Mouse (Mus musculus) lung, postnatal 25 days (tissue): ENCODE measurements at regions not wholly inside any gene's neighbourhood (a gene's known extent, or its start where the extent isn't known, plus 50 kb on each side); places are given as distances from the start of the nearest gene placed in this dataset.

ENCODE experiments used
- DNase-seq: peaks from one replicate; pipeline ENCODE4 v3.0.0; 2022; ENCODE audit warnings: low spot score

GRCm38 (mm10) chr4:72060605-72061352 is 139.9 kb downstream of the Tle1 start:
- no peak for DNase-seq

DNA sequence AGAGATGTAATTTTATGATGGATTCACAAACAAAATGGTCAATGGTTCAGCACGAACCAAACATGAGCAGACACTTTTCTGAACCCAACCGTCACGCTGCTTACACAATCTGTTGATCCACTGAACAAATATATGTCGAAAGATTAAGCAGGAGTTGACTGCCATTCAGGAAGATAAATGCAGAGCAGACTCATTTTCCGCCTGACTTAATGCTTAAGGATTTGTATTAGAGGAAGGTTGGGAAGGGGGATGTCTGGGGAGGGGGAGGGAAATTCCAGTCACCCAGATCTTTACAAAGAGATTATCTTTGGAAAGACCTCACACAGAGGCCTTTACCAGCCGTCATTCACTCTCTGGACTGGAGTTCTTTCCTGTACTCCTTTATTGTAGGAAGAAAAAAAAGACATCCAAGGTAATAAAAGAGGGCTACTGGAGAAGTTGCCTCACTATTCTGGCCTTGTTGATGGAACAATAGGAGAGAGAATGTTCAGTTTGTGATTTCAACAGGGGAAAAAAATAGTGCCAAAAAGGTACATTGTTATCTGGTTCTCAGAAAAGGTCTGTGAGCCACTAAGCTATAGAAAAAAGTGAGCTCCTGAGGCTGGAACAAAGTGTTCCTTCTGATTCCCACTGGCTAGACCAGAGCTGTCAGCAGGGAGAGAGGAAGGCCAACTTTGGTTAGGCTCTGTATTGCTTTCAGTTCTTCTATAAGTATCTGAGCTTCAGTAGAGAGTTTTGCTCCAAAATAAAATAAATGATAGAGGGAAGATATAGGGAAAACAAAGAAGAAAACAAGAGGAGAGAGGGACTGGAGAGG is 150.9 kb downstream of the Tle1 start:
- no peak for DNase-seq

GRCm38 (mm10) chr4:72022152-72022551 is 178.6 kb downstream of the Tle1 start:
- no peak for DNase-seq

DNA sequence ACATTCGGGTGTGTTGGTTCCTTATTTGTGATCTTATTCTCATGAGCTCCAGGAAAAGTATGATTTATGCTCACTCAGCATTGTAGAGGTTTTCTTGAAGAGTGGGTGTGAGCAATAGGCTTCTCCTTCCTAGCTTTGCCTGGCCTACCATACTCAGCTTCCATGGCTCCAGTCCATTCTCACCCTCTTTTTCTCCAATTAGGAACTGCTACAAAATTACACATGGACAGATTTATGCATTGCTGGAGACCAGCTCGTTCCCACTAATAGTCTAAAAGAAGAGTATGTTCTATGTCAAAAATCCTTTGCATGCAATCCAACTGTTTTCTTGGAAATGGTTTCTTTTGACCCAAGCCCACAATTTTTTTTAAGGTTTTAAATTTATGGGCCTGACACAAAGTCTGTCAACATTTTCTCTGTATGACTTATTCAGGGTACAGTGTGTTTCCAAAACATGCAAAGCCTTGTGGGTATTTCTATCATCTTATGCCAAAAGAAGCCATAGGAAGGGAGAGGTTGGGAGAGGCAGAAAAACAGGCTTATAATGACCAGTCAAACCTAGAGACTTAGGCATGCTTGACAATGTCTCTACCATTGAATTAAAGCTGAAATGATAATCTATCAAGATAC is 186.4 kb downstream of the Tle1 start:
- no peak for DNase-seq

DNA sequence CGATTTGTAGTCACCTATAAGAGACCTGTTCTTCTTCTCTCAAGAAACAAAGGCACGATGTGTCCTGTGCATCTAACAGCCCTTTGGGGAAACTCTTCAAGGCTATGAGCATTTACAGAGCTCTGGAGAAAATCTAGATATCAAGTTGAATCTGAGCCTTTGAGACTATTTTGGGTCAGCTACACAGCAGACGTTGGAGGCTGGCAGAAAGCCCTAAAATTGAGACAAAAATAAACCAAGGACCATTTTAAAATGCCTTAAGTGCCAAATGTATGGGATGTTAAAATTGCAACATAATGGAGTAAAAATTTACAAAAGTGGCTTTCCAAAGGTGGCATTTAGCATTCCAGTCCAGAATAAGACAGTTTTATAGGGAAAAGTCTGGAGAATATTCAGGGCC is 187.1 kb downstream of the Tle1 start:
- no peak for DNase-seq

- DNase-seq: no peak
These were observed 190.4 kb downstream of the Tle1 start for GRCm38 (mm10) chr4:72010316-72010715.

DNA sequence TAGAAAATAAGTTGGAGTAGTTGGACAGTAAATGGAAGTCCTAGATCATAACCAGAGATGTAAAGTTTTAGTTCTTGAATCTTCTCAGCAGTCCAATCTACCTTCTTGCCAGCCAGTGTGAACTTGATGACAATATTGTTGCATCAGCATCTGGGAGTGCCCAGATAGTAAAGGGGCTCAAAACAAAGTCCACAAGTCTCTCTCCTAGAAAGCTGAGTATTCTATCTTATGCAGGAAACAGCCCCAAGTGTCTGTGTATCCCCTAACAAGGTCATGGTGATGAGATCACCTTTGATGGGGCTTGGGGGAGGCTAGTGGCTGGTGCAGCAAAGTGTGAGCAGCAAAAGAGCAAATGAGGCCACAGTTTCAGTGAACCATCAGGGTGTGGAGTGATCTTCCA is 194.8 kb downstream of the Tle1 start:
- DNase-seq: no peak

DNA sequence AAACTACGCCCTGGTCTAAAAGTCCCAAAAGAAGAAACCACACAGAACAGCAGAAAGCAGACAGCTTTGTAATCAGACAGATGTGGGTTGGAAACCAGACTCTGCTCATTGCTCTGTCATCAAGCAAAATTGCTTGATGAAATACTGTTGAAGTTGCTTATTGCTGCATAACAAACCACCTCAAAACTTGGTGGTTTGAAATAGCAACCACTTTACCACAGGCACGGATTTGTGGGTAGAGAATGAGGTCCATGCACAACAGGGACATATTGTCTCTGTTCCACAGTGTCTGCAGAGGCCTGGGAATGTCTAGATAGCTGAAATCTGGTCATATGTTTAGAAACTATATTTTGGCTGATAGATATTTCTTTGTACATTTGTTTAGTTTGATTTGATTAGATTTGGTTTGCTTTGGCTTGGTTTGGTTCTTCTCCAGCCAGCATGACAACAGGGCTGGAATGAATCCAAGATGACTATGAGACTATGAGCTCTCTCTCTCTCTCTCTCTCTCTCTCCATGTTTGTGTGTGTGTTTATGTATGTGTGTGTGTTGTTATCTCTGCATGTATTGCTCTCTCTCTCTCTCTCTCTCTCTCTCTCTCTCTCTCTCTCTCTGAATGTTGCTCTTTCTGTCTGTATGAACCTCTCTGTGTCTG is 199.4 kb downstream of the Tle1 start:
- no peak for DNase-seq

DNA sequence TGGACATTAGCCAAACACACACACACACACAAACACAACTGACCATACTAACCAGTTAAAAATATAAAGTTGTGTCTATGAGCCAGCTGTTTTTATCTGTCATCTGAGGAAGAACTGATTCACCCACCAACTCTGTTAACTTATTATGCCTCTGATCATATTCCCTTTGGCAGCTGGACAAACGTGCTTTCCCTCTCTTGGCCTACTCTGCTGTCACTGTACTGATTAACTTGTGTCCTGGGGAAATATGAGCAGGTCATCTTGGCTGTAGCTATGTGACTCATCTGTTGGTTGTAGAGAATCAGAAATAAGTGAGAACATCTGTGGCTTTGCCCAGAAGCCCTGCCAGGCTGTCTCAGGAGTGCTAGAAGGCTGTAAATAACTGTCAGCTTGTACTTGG is 210.9 kb upstream of the Gm11232 start:
- DNase-seq: peak; percentile 6

- no peak for DNase-seq
These were observed 195.7 kb upstream of the Gm11232 start for GRCm38 (mm10) chr4:71953441-71953840.

DNA sequence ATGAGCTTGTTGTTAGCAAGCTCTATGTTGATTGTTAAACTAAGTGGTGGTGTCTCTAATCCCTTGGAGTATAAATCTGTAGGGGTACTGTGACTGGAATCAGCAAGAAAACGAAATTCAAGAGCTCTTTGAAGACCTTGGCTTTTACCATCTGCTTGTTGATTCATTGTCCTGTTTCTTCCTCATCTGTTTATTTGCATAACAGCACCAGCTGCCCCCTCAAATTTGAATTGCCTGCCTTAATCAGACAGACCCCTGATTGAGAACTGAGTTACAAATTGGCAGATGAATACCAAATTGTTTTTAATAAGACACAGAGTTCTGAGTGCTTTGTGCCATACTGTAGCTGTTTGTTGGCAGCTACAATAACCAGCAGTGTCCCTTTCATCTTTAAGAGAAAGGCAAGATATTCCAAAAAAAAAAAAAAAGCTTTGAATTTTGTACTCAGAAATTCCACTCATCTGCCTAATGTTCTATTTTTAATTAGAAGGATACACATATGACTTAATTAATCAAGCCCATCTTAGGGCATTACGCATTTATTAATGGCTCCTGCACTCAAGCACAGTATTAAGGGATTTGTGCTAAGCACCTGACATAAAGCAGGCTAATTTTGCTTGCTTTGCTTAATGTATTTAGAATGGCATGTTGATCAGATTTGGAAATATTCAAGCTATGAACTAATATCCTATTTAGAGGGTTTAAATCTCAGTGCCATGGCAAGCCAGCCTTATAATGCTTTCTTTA is 175.6 kb upstream of the Gm11232 start:
- DNase-seq: no peak

DNA sequence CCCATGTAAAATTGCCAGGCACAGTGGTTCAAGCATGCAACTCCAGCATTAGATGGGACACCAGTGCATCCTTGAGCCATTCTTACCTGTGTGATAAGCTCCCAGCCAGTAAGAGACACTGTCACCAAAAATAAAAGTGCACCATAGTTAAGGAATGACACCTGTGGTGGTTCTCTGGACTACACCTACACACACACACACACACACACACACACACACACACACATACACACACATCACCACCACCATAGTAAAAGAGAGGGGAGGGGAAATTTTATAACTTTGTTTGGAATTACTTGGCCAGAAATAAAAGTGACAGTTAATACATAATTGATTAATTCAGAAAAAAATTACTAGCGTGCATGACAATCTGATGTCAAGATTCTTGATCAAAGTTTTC is 175.1 kb upstream of the Gm11232 start:
- no peak for DNase-seq

DNA sequence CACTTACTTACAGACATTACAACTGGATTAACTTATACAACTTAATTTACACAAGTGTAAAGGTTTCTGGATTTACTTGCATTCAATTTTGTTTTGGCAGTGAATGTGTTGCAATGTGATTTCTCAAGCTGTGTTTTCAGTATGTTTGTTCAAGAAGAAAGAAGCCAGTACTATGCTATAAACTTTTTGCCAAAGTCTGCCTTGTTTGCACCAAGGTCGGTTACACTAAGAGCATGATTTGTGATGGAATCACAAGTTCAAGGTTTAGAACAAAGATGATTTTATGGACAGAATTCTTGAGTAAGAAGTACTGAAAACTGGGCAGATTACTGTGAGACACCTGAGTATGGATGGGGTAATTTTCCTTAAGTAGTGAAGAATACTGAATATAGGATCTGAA is 153.8 kb upstream of the Gm11232 start:
- DNase-seq: no peak

- DNase-seq: no peak
These were observed 117.9 kb upstream of the Gm11232 start for GRCm38 (mm10) chr4:71875651-71876050.

GRCm38 (mm10) chr4:71866948-71867347 is 109.2 kb upstream of the Gm11232 start:
- no peak for DNase-seq

- DNase-seq: no peak
These were observed 84.1 kb upstream of the Gm11232 start for GRCm38 (mm10) chr4:71841833-71842232.

DNA sequence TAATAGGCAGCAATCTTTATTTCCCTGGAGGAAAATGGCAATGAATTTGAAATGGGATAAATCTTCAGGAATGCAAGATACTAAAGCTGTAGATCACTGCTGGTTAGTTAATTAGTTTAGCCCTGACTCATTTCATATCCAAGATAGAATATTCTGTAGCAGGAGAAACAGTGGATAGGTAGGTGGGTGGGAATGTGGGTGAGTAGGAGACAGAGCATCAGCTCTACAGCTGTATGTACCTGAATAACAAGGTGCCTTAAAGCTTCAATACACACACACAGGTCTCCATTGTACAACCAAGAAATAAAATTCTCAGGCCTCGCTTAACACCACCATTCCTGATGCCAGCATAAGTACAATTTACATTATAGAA is 83.0 kb upstream of the Gm11232 start:
- DNase-seq: no peak

DNA sequence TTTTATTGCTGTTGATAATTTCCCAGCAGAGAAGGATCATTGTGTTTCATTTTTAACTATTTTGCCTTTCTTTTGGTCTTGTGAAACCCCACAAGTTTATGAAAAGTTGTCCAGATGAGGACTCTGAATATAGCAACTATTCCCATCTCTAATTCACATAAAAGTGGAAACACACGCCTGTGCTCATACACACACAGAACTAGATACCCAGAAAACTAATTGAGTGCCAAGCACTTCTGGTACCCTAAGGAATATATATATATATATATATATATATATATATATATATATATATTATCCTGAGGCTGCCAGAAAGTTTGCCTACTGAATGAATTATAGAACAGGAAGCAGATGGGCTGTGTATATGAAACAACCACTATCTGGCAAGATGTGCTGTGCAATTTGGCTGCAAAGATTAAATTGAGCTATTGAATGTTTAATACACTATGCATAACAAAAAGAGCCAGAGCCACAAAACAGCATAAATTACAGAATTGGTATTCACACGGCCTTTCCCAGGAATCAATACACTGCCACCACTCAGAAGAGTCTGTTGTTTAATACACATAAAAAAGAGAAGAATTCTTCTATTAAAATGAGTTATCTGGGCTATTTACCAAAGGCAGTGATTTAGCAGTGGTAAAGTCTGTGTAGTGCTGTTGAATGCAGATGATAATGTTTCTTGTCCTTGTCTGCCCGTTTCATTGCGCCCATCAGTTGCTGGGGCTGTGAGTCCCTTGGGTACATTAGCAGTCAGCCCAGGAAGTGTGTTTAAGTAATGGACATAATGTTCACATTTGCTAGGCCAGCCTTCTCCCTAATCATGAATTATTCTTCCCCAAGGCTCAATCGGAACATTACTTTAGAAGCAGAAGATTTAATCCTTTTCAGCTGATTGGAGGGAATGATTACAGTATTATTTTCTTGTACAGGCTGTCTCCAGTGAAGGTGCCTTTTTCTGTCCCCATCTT is 82.3 kb upstream of the Gm11232 start:
- DNase-seq: no peak

DNA sequence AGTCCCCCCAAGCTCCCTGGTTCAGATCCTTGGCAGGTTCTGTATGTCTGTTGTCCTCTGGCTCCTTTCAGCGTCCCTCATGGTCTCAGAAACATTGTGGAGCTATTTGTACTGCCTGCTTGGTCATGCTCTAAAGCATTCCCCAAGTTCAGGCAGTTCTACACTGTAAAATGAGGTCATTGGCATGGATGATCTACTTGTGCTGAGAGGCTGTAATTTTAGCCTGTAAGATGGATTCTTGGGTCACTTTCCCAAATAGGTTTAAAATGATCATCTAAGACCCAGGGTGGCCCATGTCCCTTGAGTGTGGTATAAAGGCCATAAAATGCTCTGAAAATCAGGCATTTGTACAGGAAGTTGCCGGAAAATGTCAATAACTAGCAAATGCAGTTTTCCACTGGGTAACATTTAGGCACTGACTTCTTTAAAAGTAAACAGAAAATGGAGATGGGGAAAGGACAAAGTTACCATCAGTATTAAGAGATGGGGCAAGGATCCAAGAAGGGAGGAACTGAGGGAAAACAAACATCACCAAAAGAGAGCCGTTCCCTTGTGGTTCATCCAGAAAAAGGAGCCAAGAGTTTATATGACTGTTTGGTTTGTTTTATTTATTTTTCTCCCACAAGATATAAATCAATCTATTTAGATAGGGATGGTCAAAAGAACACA is 81.5 kb upstream of the Gm11232 start:
- peak; percentile 23 for DNase-seq

DNA sequence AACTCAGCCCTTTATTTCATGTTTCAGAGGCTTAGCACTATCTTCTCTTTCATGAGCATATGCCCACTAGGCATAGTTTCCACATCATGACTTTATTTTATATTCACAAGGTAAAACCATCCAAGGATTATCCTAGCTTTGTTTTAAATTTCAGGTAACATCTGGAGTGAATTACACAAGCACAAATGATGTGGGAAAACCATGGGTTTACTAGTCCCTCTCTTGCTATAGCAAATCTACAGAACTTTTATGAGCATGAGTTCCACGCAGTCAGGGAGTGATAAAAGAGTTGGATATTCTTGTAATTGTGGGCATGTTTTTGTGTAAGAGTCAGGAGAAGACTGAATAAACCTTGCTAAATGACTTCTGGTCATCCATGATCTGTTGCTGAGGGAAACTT is 78.0 kb upstream of the Gm11232 start:
- no peak for DNase-seq
